Mouse (Mus musculus): ENCODE measurements at regions not wholly inside any gene's neighbourhood (a gene's known extent, or its start where the extent isn't known, plus 50 kb on each side); places are given as distances from the start of the nearest gene placed in this dataset.
"Not testable (repeated sequence)": the region's sequence is repeated elsewhere in the genome, so short reads cannot be mapped to it uniquely, and the experiment has no call there.

GRCm38 (mm10) chr2:94690560-94690959 lies 252.6 kb upstream of the Api5 start:
- DNase-seq (ENCODE audit: low spot score): no peak
- H3K4me3 ChIP-seq (ENCODE audit: low read depth, low read length): no peak overlapping the region
- no peak for ATAC-seq (ENCODE audit: insufficient read depth, low FRiP score, low TSS enrichment)
- no peak overlapping the region for H3K9ac ChIP-seq (ENCODE audit: low read length)
- no peak overlapping the region for H3K4me2 ChIP-seq (ENCODE audit: low read depth)
- no peaks in the 10 kb centered on the region for H3K9me3 ChIP-seq (ENCODE audit: control insufficient read depth, low read length)
- H3K27ac ChIP-seq (ENCODE audit: low read depth, low read length): no peak overlapping the region
- H3K27me3 ChIP-seq (ENCODE audit: control insufficient read depth, insufficient read depth, low read length): no peaks in the 10 kb centered on the region
- WGBS: 49% methylated on average over 4 of the region's 4 CpGs
- no peaks in the 10 kb centered on the region for H3K4me1 ChIP-seq (ENCODE audit: control insufficient read depth, insufficient read depth, low read length)
- H3K36me3 ChIP-seq (ENCODE audit: control insufficient read depth, insufficient read depth, low read length): no peaks in the 10 kb centered on the region

DNA sequence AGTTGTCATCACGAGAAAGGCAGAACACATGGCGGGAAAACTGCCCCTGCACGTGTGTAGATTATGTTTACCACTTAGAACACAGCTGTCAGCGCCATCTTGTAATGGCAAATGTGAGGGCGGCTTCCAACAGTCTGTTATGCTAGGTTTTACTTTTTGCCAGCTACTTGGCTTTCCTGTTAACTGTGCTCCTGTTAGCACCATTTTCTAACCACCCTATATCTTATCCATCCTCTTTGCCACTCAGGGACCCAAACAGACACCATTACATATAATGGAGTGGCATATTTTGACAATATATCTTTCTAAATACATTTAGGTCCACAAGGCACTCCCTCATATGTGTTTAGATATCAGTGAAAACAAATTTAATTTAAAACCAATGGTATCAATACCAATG lies 247.7 kb upstream of the Api5 start:
- DNase-seq (ENCODE audit: low spot score); H3K4me3 ChIP-seq (ENCODE audit: low read depth, low read length); H3K9me3 ChIP-seq (ENCODE audit: control insufficient read depth, low read length); H3K27ac ChIP-seq (ENCODE audit: low read depth, low read length); H3K4me1 ChIP-seq (ENCODE audit: control insufficient read depth, insufficient read depth, low read length); H3K4me2 ChIP-seq (ENCODE audit: low read depth); ATAC-seq (ENCODE audit: insufficient read depth, low FRiP score, low TSS enrichment); H3K27me3 ChIP-seq (ENCODE audit: control insufficient read depth, insufficient read depth, low read length); H3K36me3 ChIP-seq (ENCODE audit: control insufficient read depth, insufficient read depth, low read length); H3K9ac ChIP-seq (ENCODE audit: low read length): not testable (repeated sequence)
- 95% methylated on average over 3 of the region's 5 CpGs for WGBS

DNA sequence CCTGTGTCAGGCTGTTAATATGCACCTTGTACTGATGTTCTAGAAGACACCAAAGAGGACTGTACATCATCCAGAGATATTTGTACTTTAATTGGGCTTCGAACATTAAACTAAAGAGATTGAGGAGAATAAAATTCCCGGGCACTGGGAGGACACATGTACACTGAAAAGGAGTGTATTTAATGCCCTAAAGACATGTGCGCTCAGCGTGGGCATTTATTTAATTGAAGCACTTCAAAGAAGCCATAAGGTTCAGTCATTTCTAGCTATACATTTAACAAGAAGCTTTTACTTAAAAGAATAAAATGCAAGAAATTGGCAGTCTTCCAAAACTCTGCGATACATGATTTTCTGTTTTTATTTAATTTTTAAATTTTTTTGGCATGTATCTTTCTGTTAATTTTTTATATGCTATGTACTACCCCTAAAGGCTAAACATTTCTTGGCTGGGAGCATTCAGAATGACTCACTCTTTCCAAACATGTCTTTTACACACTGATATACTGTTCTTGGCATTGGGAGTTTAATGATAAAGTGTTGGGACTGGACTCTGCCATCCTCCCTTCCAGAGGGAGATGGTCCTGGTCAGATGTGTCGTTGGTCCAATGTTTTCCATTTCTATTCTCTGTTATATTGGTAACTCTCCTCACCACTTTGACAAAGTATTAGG lies 242.3 kb upstream of the Api5 start:
- H3K4me2 ChIP-seq (ENCODE audit: low read depth): no peak overlapping the region
- H3K4me1 ChIP-seq (ENCODE audit: control insufficient read depth, insufficient read depth, low read length): no peaks in the 10 kb centered on the region
- H3K36me3 ChIP-seq (ENCODE audit: control insufficient read depth, insufficient read depth, low read length): no peaks in the 10 kb centered on the region
- H3K27ac ChIP-seq (ENCODE audit: low read depth, low read length): no peak overlapping the region
- H3K9me3 ChIP-seq (ENCODE audit: control insufficient read depth, low read length): no peaks in the 10 kb centered on the region
- 90% methylated on average over 6 of the region's 6 CpGs for whole genome bisulfite sequencing
- H3K9ac ChIP-seq (ENCODE audit: low read length): no peak overlapping the region
- DNase-seq (ENCODE audit: low spot score) (no peak), ATAC-seq (ENCODE audit: insufficient read depth, low FRiP score, low TSS enrichment) (no peak)
- no peaks in the 10 kb centered on the region for H3K27me3 ChIP-seq (ENCODE audit: control insufficient read depth, insufficient read depth, low read length)
- H3K4me3 ChIP-seq (ENCODE audit: low read depth, low read length): no peak overlapping the region

DNA sequence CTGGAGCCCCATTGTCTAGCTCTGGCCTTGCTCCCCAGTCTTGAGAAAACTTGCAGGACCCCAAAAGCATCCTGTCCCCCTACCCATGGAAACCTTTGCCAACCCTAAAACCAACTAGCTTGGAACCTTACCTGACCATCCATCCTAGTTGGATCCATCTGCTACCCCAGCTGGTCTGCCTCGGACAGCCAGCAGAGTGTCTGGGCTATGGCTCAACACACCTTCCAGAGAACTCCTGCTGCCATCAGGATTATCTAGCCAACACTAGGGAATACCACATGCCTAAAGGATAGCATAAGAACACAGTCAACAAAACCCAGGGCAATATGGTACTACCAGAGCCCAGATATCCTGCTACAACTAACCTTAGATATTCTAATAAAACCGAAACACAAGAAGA lies 227.9 kb upstream of the Api5 start:
- no peaks in the 10 kb centered on the region for H3K27me3 ChIP-seq (ENCODE audit: control insufficient read depth, insufficient read depth, low read length)
- no peak overlapping the region for H3K27ac ChIP-seq (ENCODE audit: low read depth, low read length)
- 97% methylated on average over 2 of the region's 2 CpGs for WGBS
- H3K4me3 ChIP-seq (ENCODE audit: low read depth, low read length): no peak overlapping the region
- H3K9me3 ChIP-seq (ENCODE audit: control insufficient read depth, low read length): no peaks in the 10 kb centered on the region
- DNase-seq (ENCODE audit: low spot score) (no peak), ATAC-seq (ENCODE audit: insufficient read depth, low FRiP score, low TSS enrichment) (no peak)
- H3K4me1 ChIP-seq (ENCODE audit: control insufficient read depth, insufficient read depth, low read length): no peaks in the 10 kb centered on the region
- H3K4me2 ChIP-seq (ENCODE audit: low read depth): no peak overlapping the region
- no peak overlapping the region for H3K9ac ChIP-seq (ENCODE audit: low read length)
- H3K36me3 ChIP-seq (ENCODE audit: control insufficient read depth, insufficient read depth, low read length): no peaks in the 10 kb centered on the region

DNA sequence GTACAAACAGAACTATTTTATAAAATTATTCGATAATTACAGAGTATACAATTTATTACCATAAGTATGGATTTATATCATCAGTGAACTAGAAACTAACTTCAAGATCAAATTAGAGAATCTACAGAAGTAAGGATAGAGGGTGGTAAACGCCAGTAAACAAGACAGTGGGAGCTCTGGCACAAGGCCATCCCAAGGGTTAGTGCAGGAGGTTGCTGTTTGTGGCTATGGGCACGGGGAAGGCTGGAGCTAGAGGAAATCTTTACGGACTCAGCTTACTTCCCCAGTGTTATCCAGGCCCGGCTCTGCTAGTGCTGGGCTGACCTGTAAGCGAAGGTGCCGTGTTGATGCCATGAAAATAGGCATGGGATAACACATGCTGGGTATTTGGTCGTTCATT lies 220.5 kb upstream of the Api5 start:
- Histone ChIP-seq H3K9ac (ENCODE audit: low read length) (no peak overlapping the region), H3K36me3 (ENCODE audit: control insufficient read depth, insufficient read depth, low read length) (no peaks in the 10 kb centered on the region), H3K27ac (ENCODE audit: low read depth, low read length) (no peak overlapping the region), H3K4me2 (ENCODE audit: low read depth) (no peak overlapping the region), H3K9me3 (ENCODE audit: control insufficient read depth, low read length) (no peaks in the 10 kb centered on the region), H3K27me3 (ENCODE audit: control insufficient read depth, insufficient read depth, low read length) (no peaks in the 10 kb centered on the region), H3K4me1 (ENCODE audit: control insufficient read depth, insufficient read depth, low read length) (no peaks in the 10 kb centered on the region), H3K4me3 (ENCODE audit: low read depth, low read length) (no peak overlapping the region)
- DNase-seq (ENCODE audit: low spot score) (no peak), ATAC-seq (ENCODE audit: insufficient read depth, low FRiP score, low TSS enrichment) (no peak)
- WGBS: 81% methylated on average over 8 of the region's 8 CpGs
